In genomic region chr2:30965627-30966026, GRCm38 (mm10) we compare ENCODE assay signal across 15 mouse cellular contexts. TPM values are rescaled to one million over a fixed set of nuclear protein-coding genes. Genes with fewer than 3 reads are reported as not detected.
DNase-seq lines count a peak whose midpoint lies in the region; ATAC-seq and TF ChIP-seq lines count a peak whose summit lies in the region.
"Had no signal": no experiment of that assay in that cellular context is flagged by ENCODE, and none has a peak within 500 bp of the region (broad histone marks: within the 10 kb centered on the region; RNA-seq: fewer than 3 reads in every experiment).

No protein-coding gene starts in this region.

- no peaks in the 10 kb centered on the region for H3K9me3 ChIP-seq in forebrain, embryonic 12.5 days
- H3K9me3 ChIP-seq in forebrain, embryonic 16.5 days (ENCODE audit: control insufficient read depth, low read length): no peaks in the 10 kb centered on the region
- no peaks in the 10 kb centered on the region for H3K9me3 ChIP-seq in lung, postnatal 0 days (ENCODE audit: low read length)
- H3K9me3 ChIP-seq in intestine, postnatal 0 days (ENCODE audit: control insufficient read depth): no peaks in the 10 kb centered on the region
- H3K9me3 ChIP-seq in megakaryocyte, embryonic 14.5 days: no peaks in the 10 kb centered on the region
- no peaks in the 10 kb centered on the region for H3K9me3 ChIP-seq in kidney, embryonic 14.5 days (ENCODE audit: control insufficient read depth, low read length)
- H3K9me3 ChIP-seq: midbrain, embryonic 12.5 days; neural tube, embryonic 12.5 days had no signal

- H3K4me1 ChIP-seq in forebrain, embryonic 12.5 days: peaks cover 29% of the 10 kb centered on the region
- peaks cover 23% of the 10 kb centered on the region for H3K4me1 ChIP-seq in forebrain, embryonic 16.5 days (replicated peaks; ENCODE audit: control insufficient read depth, insufficient read depth, low read length)
- peaks cover 10% of the 10 kb centered on the region; the same call in 1 of the 2 replicates for H3K4me1 ChIP-seq in lung, postnatal 0 days (ENCODE audit: insufficient read depth, low read depth, low read length)
- peaks cover 10% of the 10 kb centered on the region; the same call in 1 of the 2 replicates for H3K4me1 ChIP-seq in lung, adult 2 months (ENCODE audit: control insufficient read depth, insufficient read depth, low read length)
- peaks cover 6% of the 10 kb centered on the region; the same call in 1 of the 2 replicates for H3K4me1 ChIP-seq in intestine, postnatal 0 days (replicated peaks; ENCODE audit: control insufficient read depth, insufficient read depth, low read length)
- peaks cover 46% of the 10 kb centered on the region for H3K4me1 ChIP-seq in megakaryocyte, embryonic 14.5 days
- H3K4me1 ChIP-seq in kidney, embryonic 14.5 days (ENCODE audit: control insufficient read depth, insufficient read depth, low read length): peaks cover 12% of the 10 kb centered on the region

- H3K4me3 ChIP-seq in forebrain, embryonic 12.5 days (replicated peaks): no peak overlapping the region
- H3K4me3 ChIP-seq in forebrain, embryonic 16.5 days (replicated peaks; ENCODE audit: low read length): no peak overlapping the region
- no peak overlapping the region for H3K4me3 ChIP-seq in lung, postnatal 0 days (ENCODE audit: low read depth, low read length)
- H3K4me3 ChIP-seq in lung, adult 2 months (replicated peaks; ENCODE audit: extremely low read depth, low read depth, low read length): no peak overlapping the region
- no peak overlapping the region for H3K4me3 ChIP-seq in intestine, postnatal 0 days (ENCODE audit: low read depth, low read length)
- H3K4me3 ChIP-seq in megakaryocyte, embryonic 14.5 days (replicated peaks): peak overlapping the region; percentile 16
- no peak overlapping the region for H3K4me3 ChIP-seq in kidney, embryonic 14.5 days (ENCODE audit: low read length)
- H3K4me3 ChIP-seq: heart, adult 2 months; neural tube, embryonic 12.5 days had no signal

- peaks cover 51% of the 10 kb centered on the region for H3K36me3 ChIP-seq in forebrain, embryonic 12.5 days (replicated peaks)
- H3K36me3 ChIP-seq in forebrain, embryonic 16.5 days (ENCODE audit: control insufficient read depth, insufficient read depth): peaks cover 13% of the 10 kb centered on the region
- peaks cover 19% of the 10 kb centered on the region; the same call in 1 of the 2 replicates for H3K36me3 ChIP-seq in lung, postnatal 0 days (ENCODE audit: insufficient read depth, low read length)
- H3K36me3 ChIP-seq in intestine, postnatal 0 days (ENCODE audit: control insufficient read depth, insufficient read depth): peaks cover 47% of the 10 kb centered on the region
- H3K36me3 ChIP-seq in megakaryocyte, embryonic 14.5 days (replicated peaks; ENCODE audit: low read length): peaks cover 73% of the 10 kb centered on the region
- H3K36me3 ChIP-seq in kidney, embryonic 14.5 days (ENCODE audit: control insufficient read depth, insufficient read depth, low read length): peaks cover 47% of the 10 kb centered on the region

- no peak for TF ChIP-seq EP300 in lung, postnatal 0 days (IDR thresholded peaks at IDR 0.05)

- no peak for ATAC-seq in forebrain, embryonic 12.5 days (ENCODE audit: low FRiP score)
- no peak for ATAC-seq in forebrain, embryonic 16.5 days
- no peak for ATAC-seq in lung, postnatal 0 days
- ATAC-seq in intestine, postnatal 0 days: no peak
- ATAC-seq in kidney, embryonic 14.5 days (ENCODE audit: low FRiP score, low TSS enrichment): no peak

- H3K27me3 ChIP-seq in forebrain, embryonic 12.5 days: no peaks in the 10 kb centered on the region
- no peaks in the 10 kb centered on the region for H3K27me3 ChIP-seq in forebrain, embryonic 16.5 days (replicated peaks; ENCODE audit: control insufficient read depth, insufficient read depth, low read length)
- H3K27me3 ChIP-seq in lung, postnatal 0 days (replicated peaks; ENCODE audit: insufficient read depth, low read length): no peaks in the 10 kb centered on the region
- H3K27me3 ChIP-seq in intestine, postnatal 0 days (replicated peaks; ENCODE audit: control insufficient read depth, insufficient read depth, low read length): no peaks in the 10 kb centered on the region
- H3K27me3 ChIP-seq in megakaryocyte, embryonic 14.5 days (replicated peaks): no peaks in the 10 kb centered on the region
- H3K27me3 ChIP-seq in kidney, embryonic 14.5 days (ENCODE audit: control insufficient read depth, insufficient read depth, low read length): no peaks in the 10 kb centered on the region
- H3K27me3 ChIP-seq: midbrain, embryonic 12.5 days; neural tube, embryonic 12.5 days had no signal

- 0 out of 2 replicates have a peak overlapping the region, but pooled peaks have one; percentile 93 for H3K4me2 ChIP-seq in forebrain, embryonic 12.5 days
- no peak overlapping the region for H3K4me2 ChIP-seq in forebrain, embryonic 16.5 days (ENCODE audit: low read length)
- no peak overlapping the region for H3K4me2 ChIP-seq in lung, postnatal 0 days (replicated peaks; ENCODE audit: low read depth, low read length)
- peak overlapping the region; percentile 84; the same call in 1 of the 2 replicates for H3K4me2 ChIP-seq in intestine, postnatal 0 days (replicated peaks; ENCODE audit: low read depth)
- no peak overlapping the region for H3K4me2 ChIP-seq in kidney, embryonic 14.5 days (replicated peaks; ENCODE audit: low read depth, low read length)

- no peak overlapping the region for H3K27ac ChIP-seq in forebrain, embryonic 12.5 days
- H3K27ac ChIP-seq in forebrain, embryonic 16.5 days (ENCODE audit: low read length): no peak overlapping the region
- no peak overlapping the region for H3K27ac ChIP-seq in lung, postnatal 0 days (ENCODE audit: low read length)
- H3K27ac ChIP-seq in intestine, postnatal 0 days (ENCODE audit: low read depth, low read length): no peak overlapping the region
- no peak overlapping the region for H3K27ac ChIP-seq in kidney, embryonic 14.5 days (ENCODE audit: low read depth, low read length)
- H3K27ac ChIP-seq: heart, adult 2 months; midbrain, embryonic 12.5 days; neural tube, embryonic 12.5 days had no signal

- TF ChIP-seq POLR2A in lung, adult 2 months (IDR thresholded peaks at IDR 0.05; ENCODE audit: borderline replicate concordance, extremely low read depth, low read depth, low read length): no peak

- TF ChIP-seq CTCF in lung, postnatal 0 days (IDR thresholded peaks at IDR 0.05): no peak
- TF ChIP-seq CTCF in lung, adult 2 months (IDR thresholded peaks at IDR 0.05; ENCODE audit: insufficient read depth, low read length): no peak
- TF ChIP-seq CTCF in intestine, postnatal 0 days (IDR thresholded peaks at IDR 0.05; ENCODE audit: low read depth): no peak

- peak; percentile 19 for DNase-seq in lung, postnatal 0 days (ENCODE audit: low spot score)
- no peak for DNase-seq in lung, adult 2 months
- no peak for DNase-seq in heart, adult 11 months
- DNase-seq: adrenal gland, adult 8-10 months; B cell, adult 2 months; cerebellum, adult 9-11 months; heart, adult 2 months; kidney, adult 18-20 months had no signal

- WGBS in forebrain, embryonic 12.5 days: 94% methylated on average over 8 of the region's 8 CpGs
- 95% methylated on average over 8 of the region's 8 CpGs for WGBS in forebrain, embryonic 16.5 days
- 83% methylated on average over 8 of the region's 8 CpGs for WGBS in lung, postnatal 0 days
- WGBS in lung, adult 2 months: 85% methylated on average over 8 of the region's 8 CpGs
- WGBS in intestine, postnatal 0 days: 86% methylated on average over 8 of the region's 8 CpGs
- 93% methylated on average over 8 of the region's 8 CpGs for WGBS in kidney, embryonic 14.5 days

- no peak overlapping the region for H3K9ac ChIP-seq in forebrain, embryonic 12.5 days
- no peak overlapping the region for H3K9ac ChIP-seq in forebrain, embryonic 16.5 days (replicated peaks; ENCODE audit: low read depth, low read length)
- H3K9ac ChIP-seq in lung, postnatal 0 days (replicated peaks; ENCODE audit: low read depth): no peak overlapping the region
- no peak overlapping the region for H3K9ac ChIP-seq in intestine, postnatal 0 days (ENCODE audit: low read depth, low read length)
- H3K9ac ChIP-seq in kidney, embryonic 14.5 days (ENCODE audit: low read depth, low read length): no peak overlapping the region
- H3K9ac ChIP-seq: midbrain, embryonic 12.5 days; neural tube, embryonic 12.5 days had no signal

RNA-seq across cellular contexts. Expression of gene Tor1a, which starts 2.1 kb away (rescaled TPM):
- polyA plus RNA-seq in forebrain, embryonic 12.5 days (2016; fragmentation: Nextera tagmentation; extraction: Ambion mirVana): 85.4 and 86.1 TPM in 2 replicates
- polyA plus RNA-seq in forebrain, embryonic 16.5 days (2015; fragmentation: Nextera tagmentation; extraction: Ambion mirVana): 105 and 108 TPM in 2 replicates
- polyA plus RNA-seq in lung, postnatal 0 days (2015; fragmentation: Nextera tagmentation; extraction: Ambion mirVana): 54.6 and 57.5 TPM in 2 replicates
- 33.3 and 37.4 TPM in 2 replicates for polyA plus RNA-seq in lung, adult 2 months (2012; rRNA removed)
- 90.3 and 95.4 TPM in 2 replicates for polyA plus RNA-seq in intestine, postnatal 0 days (2015; fragmentation: Nextera tagmentation; extraction: Ambion mirVana)
- 75.1 and 117 TPM in 2 replicates for polyA plus RNA-seq in megakaryocyte, embryonic 14.5 days (2012; ENCODE audit: insufficient read depth, low replicate concordance)
- 71.8 and 80.6 TPM in 2 replicates for polyA plus RNA-seq in kidney, embryonic 14.5 days (2014; fragmentation: Nextera tagmentation; extraction: Ambion mirVana)

RNA-seq across cellular contexts. Expression of gene Tor1b, which starts 12.9 kb away (rescaled TPM):
- polyA plus RNA-seq in forebrain, embryonic 12.5 days (2016; fragmentation: Nextera tagmentation; extraction: Ambion mirVana): 24.1 and 27.3 TPM in 2 replicates
- polyA plus RNA-seq in forebrain, embryonic 16.5 days (2015; fragmentation: Nextera tagmentation; extraction: Ambion mirVana): 21.3 and 25.3 TPM in 2 replicates
- 23.3 and 24.6 TPM in 2 replicates for polyA plus RNA-seq in lung, postnatal 0 days (2015; fragmentation: Nextera tagmentation; extraction: Ambion mirVana)
- 23.6 and 30.2 TPM in 2 replicates for polyA plus RNA-seq in lung, adult 2 months (2012; rRNA removed)
- polyA plus RNA-seq in intestine, postnatal 0 days (2015; fragmentation: Nextera tagmentation; extraction: Ambion mirVana): 13.3 and 14.6 TPM in 2 replicates
- 2.7 and 9.3 TPM in 2 replicates for polyA plus RNA-seq in megakaryocyte, embryonic 14.5 days (2012; ENCODE audit: insufficient read depth, low replicate concordance)
- 31.0 and 39.3 TPM in 2 replicates for polyA plus RNA-seq in kidney, embryonic 14.5 days (2014; fragmentation: Nextera tagmentation; extraction: Ambion mirVana)

RNA-seq across cellular contexts. Expression of gene BC005624, which starts 16.4 kb away (rescaled TPM):
- 66.6 and 70.5 TPM in 2 replicates for polyA plus RNA-seq in forebrain, embryonic 12.5 days (2016; fragmentation: Nextera tagmentation; extraction: Ambion mirVana)
- polyA plus RNA-seq in forebrain, embryonic 16.5 days (2015; fragmentation: Nextera tagmentation; extraction: Ambion mirVana): 83.9 and 93.5 TPM in 2 replicates
- polyA plus RNA-seq in lung, postnatal 0 days (2015; fragmentation: Nextera tagmentation; extraction: Ambion mirVana): 41.0 and 43.6 TPM in 2 replicates
- polyA plus RNA-seq in lung, adult 2 months (2012; rRNA removed): 19.7 and 33.2 TPM in 2 replicates
- 28.2 and 29.3 TPM in 2 replicates for polyA plus RNA-seq in intestine, postnatal 0 days (2015; fragmentation: Nextera tagmentation; extraction: Ambion mirVana)
- 17.7 TPM in 1 of 2 replicates, not detected in the other for polyA plus RNA-seq in megakaryocyte, embryonic 14.5 days (2012; ENCODE audit: insufficient read depth, low replicate concordance)
- polyA plus RNA-seq in kidney, embryonic 14.5 days (2014; fragmentation: Nextera tagmentation; extraction: Ambion mirVana): 48.7 and 52.7 TPM in 2 replicates

RNA-seq across cellular contexts. Expression of gene Usp20, which starts 16.5 kb away (rescaled TPM):
- polyA plus RNA-seq in forebrain, embryonic 12.5 days (2016; fragmentation: Nextera tagmentation; extraction: Ambion mirVana): 29.5 and 30.6 TPM in 2 replicates
- 37.6 and 48.8 TPM in 2 replicates for polyA plus RNA-seq in forebrain, embryonic 16.5 days (2015; fragmentation: Nextera tagmentation; extraction: Ambion mirVana)
- 8.4 and 9.6 TPM in 2 replicates for polyA plus RNA-seq in lung, postnatal 0 days (2015; fragmentation: Nextera tagmentation; extraction: Ambion mirVana)
- 14.6 and 18.5 TPM in 2 replicates for polyA plus RNA-seq in lung, adult 2 months (2012; rRNA removed)
- polyA plus RNA-seq in intestine, postnatal 0 days (2015; fragmentation: Nextera tagmentation; extraction: Ambion mirVana): 4.0 and 5.2 TPM in 2 replicates
- 8.0 and 25.0 TPM in 2 replicates for polyA plus RNA-seq in megakaryocyte, embryonic 14.5 days (2012; ENCODE audit: insufficient read depth, low replicate concordance)
- polyA plus RNA-seq in kidney, embryonic 14.5 days (2014; fragmentation: Nextera tagmentation; extraction: Ambion mirVana): 8.7 and 12.5 TPM in 2 replicates

RNA-seq across cellular contexts. Expression of gene Ptges, which starts 36.0 kb away (rescaled TPM):
- 2.5 and 2.7 TPM in 2 replicates for polyA plus RNA-seq in forebrain, embryonic 12.5 days (2016; fragmentation: Nextera tagmentation; extraction: Ambion mirVana)
- 3.3 and 4.4 TPM in 2 replicates for polyA plus RNA-seq in forebrain, embryonic 16.5 days (2015; fragmentation: Nextera tagmentation; extraction: Ambion mirVana)
- 20.0 and 29.8 TPM in 2 replicates for polyA plus RNA-seq in lung, postnatal 0 days (2015; fragmentation: Nextera tagmentation; extraction: Ambion mirVana)
- 39.2 and 42.3 TPM in 2 replicates for polyA plus RNA-seq in lung, adult 2 months (2012; rRNA removed)
- polyA plus RNA-seq in intestine, postnatal 0 days (2015; fragmentation: Nextera tagmentation; extraction: Ambion mirVana): 2.8 and 3.6 TPM in 2 replicates
- polyA plus RNA-seq in megakaryocyte, embryonic 14.5 days (2012; ENCODE audit: insufficient read depth, low replicate concordance): 0.31 TPM in 1 of 2 replicates, not detected in the other
- 6.1 and 7.2 TPM in 2 replicates for polyA plus RNA-seq in kidney, embryonic 14.5 days (2014; fragmentation: Nextera tagmentation; extraction: Ambion mirVana)

Comparison
In these comparisons a context has a peak if more than half of its experiments do, and no peak if none do; other contexts are left out.
1. H3K4me2 ChIP-seq: peak in forebrain, embryonic 12.5 days (single experiment) and intestine, postnatal 0 days (single experiment); none in forebrain, embryonic 16.5 days (single experiment), lung, postnatal 0 days (single experiment) and kidney, embryonic 14.5 days (single experiment).